Mouse (Mus musculus) liver, adult 2 months (tissue): ENCODE data around the gene Tppp. TPM values are rescaled to one million over a fixed set of nuclear protein-coding genes. Genes with fewer than 3 reads are reported as not detected.
"Not testable (repeated sequence)": the region's sequence is repeated elsewhere in the genome, so short reads cannot be mapped to it uniquely, and the experiment has no call there.

Experiments
- DNase-seq: peaks from one replicate; pipeline ENCODE4 v3.0.0-alpha.2; 2011; ENCODE audit warnings: low read depth, low spot score; ENCODE audit errors: extremely low read depth
- H3K27ac ChIP-seq: fragments of 200-500 bp; replicated peaks from 2 replicates; pipeline ENCODE4 v1.5.1; 2012; ENCODE audit warnings: low read depth, mild to moderate bottlenecking, control low read depth, inconsistent platforms, low read length; ENCODE audit not compliant: insufficient read depth
- H3K27me3 ChIP-seq: fragments of 200-500 bp; 2 replicates; pipeline ENCODE4 v1.6.1; 2012; ENCODE audit warnings: mild to moderate bottlenecking, moderate library complexity, low read length, inconsistent platforms; ENCODE audit not compliant: control insufficient read depth, insufficient read depth
- H3K36me3 ChIP-seq: fragments of 200-500 bp; 2 replicates; pipeline ENCODE4 v1.6.1; 2012; ENCODE audit warnings: low read length, inconsistent platforms; ENCODE audit not compliant: control insufficient read depth, insufficient read depth
- H3K4me1 ChIP-seq: fragments of 200-500 bp; 2 replicates; pipeline ENCODE4 v1.6.1; 2011; ENCODE audit warnings: low read length; ENCODE audit not compliant: control insufficient read depth, insufficient read depth
- H3K4me3 ChIP-seq: fragments of 200-500 bp; 2 replicates; pipeline ENCODE4 v1.5.1; 2011; ENCODE audit warnings: low read depth, mild to moderate bottlenecking, control low read depth, low read length, moderate library complexity; ENCODE audit not compliant: insufficient read depth
- H3K79me2 ChIP-seq: fragments of 200-500 bp; 2 replicates; pipeline ENCODE4 v1.6.1; 2012; ENCODE audit warnings: inconsistent platforms, mild to moderate bottlenecking, low read length, moderate library complexity; ENCODE audit not compliant: control insufficient read depth, insufficient read depth
- H3K9ac ChIP-seq: fragments of 200-500 bp; 2 replicates; pipeline ENCODE4 v1.6.1; 2012; ENCODE audit warnings: low read depth, mild to moderate bottlenecking, control low read depth, inconsistent platforms, low read length
- CTCF ChIP-seq: fragments of 200-500 bp; IDR thresholded peaks from 2 replicates; pipeline ENCODE4 v1.5.1; 2011; ENCODE audit warnings: low read depth, low read length, control low read depth
- POLR2A ChIP-seq: fragments of 200-500 bp; IDR thresholded peaks from 2 replicates; pipeline ENCODE4 v1.6.1; 2011; ENCODE audit warnings: low read length, control low read depth; ENCODE audit not compliant: insufficient read depth; ENCODE audit errors: extremely low read depth
- WGBS: fragments of 180-500 bp; shearing (Covaris S2); methylation state at CpG from one replicate; pipeline ENCODE4 v1.1.7; 2018; 5-methylcytosine and 5-hydroxymethylcytosine counted together
- polyA plus RNA-seq: library from polyadenylated mRNA; depleted of rRNA; stranded (reverse); fragments of >200 nt; gene quantifications from 2 replicates; pipeline ENCODE4 v1.2.3, GENCODE M21; 2012
- total RNA-seq: library from RNA; depleted of rRNA; stranded (reverse); fragments of >200 nt; gene quantifications from 2 replicates; pipeline ENCODE4 v1.2.3, GENCODE M21; 2014

Gene Tppp
- total and polyA plus RNA-seq, 2 experiments, result 2.9 to 9.8 TPM

DNA sequence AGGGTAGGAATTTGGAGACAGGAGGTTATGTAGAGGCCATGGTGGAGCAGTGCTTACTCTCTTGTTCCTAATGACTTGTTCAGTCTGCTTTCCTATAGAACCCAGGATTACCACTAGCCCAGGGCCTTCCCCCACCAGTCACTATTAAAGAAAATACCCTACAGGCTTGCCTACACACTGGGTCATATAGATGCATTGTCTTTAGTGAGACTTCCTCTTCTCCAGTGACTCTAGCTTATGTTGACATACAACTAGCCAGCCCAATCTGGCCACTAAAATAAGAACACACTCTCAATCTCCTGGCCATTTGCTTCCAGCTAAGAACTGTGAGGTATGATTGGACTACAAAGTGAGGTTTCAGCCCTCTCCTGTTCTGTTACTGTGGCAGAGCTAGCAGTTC lies 8.7 kb upstream of the Tppp start:
- Histone ChIP-seq H3K27me3 (no peaks in the 10 kb centered on the region), H3K4me3 (no peak overlapping the region), H3K79me2 (no peaks in the 10 kb centered on the region), H3K4me1 (no peaks in the 10 kb centered on the region), H3K9ac (no peak overlapping the region), H3K36me3 (no peaks in the 10 kb centered on the region), H3K27ac (no peak overlapping the region)
- DNase-seq, result no peak
- TF ChIP-seq CTCF, result no peak
- no peak for TF ChIP-seq POLR2A

DNA sequence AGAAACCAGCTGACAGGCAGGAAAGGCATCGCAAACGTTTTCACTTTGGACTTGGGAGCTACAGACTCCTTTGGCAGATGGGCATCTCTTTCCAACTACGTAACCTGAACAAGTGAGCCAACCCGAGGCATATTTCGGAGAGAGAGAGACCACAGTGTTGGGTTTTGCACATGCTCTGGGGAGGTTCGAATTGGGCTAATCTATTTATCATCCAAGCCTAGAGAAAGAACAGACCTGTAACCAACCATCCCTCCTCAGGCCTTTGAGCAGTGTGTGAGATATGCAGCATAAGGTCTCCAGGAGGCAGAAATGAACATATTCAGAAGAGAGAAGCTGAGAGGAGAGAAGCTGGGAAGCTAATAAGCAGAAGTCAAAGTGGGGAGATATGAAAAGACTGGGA lies 8.2 kb upstream of the Tppp start:
- no peak for DNase-seq
- H3K27ac ChIP-seq, result no peak overlapping the region
- no peaks in the 10 kb centered on the region for H3K4me1 ChIP-seq
- no peaks in the 10 kb centered on the region for H3K27me3 ChIP-seq
- TF ChIP-seq POLR2A (no peak), CTCF (no peak)
- H3K36me3 ChIP-seq, result no peaks in the 10 kb centered on the region
- WGBS, result 79% methylated on average over 6 of the region's 6 CpGs
- H3K4me3 ChIP-seq, result no peak overlapping the region
- no peak overlapping the region for H3K9ac ChIP-seq
- H3K79me2 ChIP-seq, result no peaks in the 10 kb centered on the region

DNA sequence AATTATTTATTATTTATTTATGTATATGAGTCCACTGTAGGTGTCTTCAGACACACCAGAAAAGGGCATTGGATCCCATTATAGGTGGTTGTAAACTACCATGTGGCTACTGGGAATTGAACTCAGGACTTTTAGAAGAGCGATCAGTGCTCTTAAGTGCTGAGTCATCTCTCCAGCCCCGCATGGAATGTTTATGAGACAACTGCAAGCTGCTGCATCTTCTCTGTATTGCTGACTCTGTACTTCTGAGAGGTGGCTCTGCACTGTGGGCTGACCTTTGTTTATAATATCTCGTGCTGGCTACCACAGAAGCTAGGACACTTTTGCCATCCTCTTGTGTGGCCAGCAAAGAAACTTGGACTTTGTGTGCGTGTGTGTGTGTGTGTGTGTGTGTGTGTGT lies 7.7 kb upstream of the Tppp start:
- H3K4me3 ChIP-seq, result no peak overlapping the region
- H3K79me2 ChIP-seq, result no peaks in the 10 kb centered on the region
- no peak overlapping the region for H3K9ac ChIP-seq
- H3K4me1 ChIP-seq, result no peaks in the 10 kb centered on the region
- WGBS, result 65% methylated on average over 4 of the region's 4 CpGs
- DNase-seq, result no peak
- TF ChIP-seq CTCF (no peak), POLR2A (no peak)
- no peak overlapping the region for H3K27ac ChIP-seq
- no peaks in the 10 kb centered on the region for H3K27me3 ChIP-seq
- H3K36me3 ChIP-seq, result no peaks in the 10 kb centered on the region

DNA sequence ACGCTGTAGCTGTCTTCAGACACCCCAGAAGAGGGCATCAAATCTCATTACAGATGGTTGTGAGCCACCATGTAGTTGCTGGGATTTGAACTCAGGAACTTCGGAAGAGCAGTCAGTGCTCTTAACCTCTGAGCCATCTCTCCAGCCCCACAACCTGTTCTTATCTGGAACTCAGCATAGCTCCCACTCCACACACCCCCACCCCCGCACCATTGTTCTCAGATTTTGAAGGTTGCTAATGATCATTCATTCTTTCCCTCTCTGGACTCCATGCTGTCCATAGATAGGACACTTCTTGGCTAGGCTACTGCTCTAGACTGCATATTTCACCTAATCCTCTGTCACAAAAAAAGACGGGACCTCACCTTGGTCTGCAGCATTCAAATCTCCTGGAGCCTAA lies 2.3 kb upstream of the Tppp start:
- H3K9ac ChIP-seq, H3K27me3 ChIP-seq, H3K36me3 ChIP-seq, H3K4me3 ChIP-seq, DNase-seq, H3K27ac ChIP-seq, H3K4me1 ChIP-seq: not testable (repeated sequence)
- H3K79me2 ChIP-seq, result peaks cover 14% of the 10 kb centered on the region
- WGBS, result 94% methylated on average over 4 of the region's 4 CpGs

DNA sequence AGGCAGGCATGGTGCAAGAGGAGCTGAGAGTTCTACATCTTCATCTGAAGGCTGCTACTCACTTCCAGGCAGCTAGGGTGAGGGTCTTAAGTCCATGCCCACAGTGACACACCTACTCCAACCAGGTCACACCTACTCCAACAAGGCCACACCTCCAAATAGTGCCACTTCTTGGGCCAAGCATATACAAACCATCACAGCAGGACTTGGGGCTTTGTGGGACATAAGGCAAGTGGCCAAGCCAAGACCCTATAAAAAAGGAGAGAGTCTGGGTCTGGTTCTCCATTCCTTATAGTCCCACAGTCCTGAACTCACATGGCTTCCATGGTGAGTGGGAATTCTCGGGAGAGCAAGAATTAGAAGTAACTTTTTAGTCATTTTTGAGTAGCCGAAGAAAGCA lies 991 bp upstream of the Tppp start:
- not testable (repeated sequence) for H3K27me3 ChIP-seq, H3K9ac ChIP-seq, H3K4me3 ChIP-seq, DNase-seq, H3K27ac ChIP-seq, H3K4me1 ChIP-seq, H3K36me3 ChIP-seq
- peaks cover 16% of the 10 kb centered on the region for H3K79me2 ChIP-seq
- WGBS, result 84% methylated on average over 2 of the region's 2 CpGs

GRCm38 (mm10) chr13:74009791-74010614 lies 796 bp downstream of the Tppp start:
- H3K4me1 ChIP-seq, result peaks cover 6% of the 10 kb centered on the region; the same call in 1 of the 2 replicates
- H3K36me3 ChIP-seq, result no peaks in the 10 kb centered on the region
- 4% methylated on average over 55 of the region's 55 CpGs for WGBS
- H3K9ac ChIP-seq, result peak overlapping the region; percentile 76
- peak overlapping the region; percentile 75 for H3K4me3 ChIP-seq
- H3K27ac ChIP-seq, result peak overlapping the region; percentile 30
- no peaks in the 10 kb centered on the region for H3K27me3 ChIP-seq
- H3K79me2 ChIP-seq, result peaks cover 24% of the 10 kb centered on the region
- TF ChIP-seq POLR2A, result no peak
- TF ChIP-seq CTCF, result no peak
- peak; percentile 54 for DNase-seq
